Mouse (Mus musculus) cortical plate, adult 2 months (tissue): ENCODE measurements around the gene Tmem176b. TPM values are rescaled to one million over a fixed set of nuclear protein-coding genes. Genes with fewer than 3 reads are reported as not detected.
"Not testable (repeated sequence)": the region's sequence is repeated elsewhere in the genome, so short reads cannot be mapped to it uniquely, and the experiment has no call there.

Experiments used
- H3K27ac ChIP-seq: fragments of 200-500 bp; 2 replicates; pipeline ENCODE4 v1.5.1; 2012; ENCODE audit warnings: low read length, control low read depth, inconsistent platforms; ENCODE audit not compliant: insufficient read depth
- H3K4me1 ChIP-seq: fragments of 200-500 bp; 2 replicates; pipeline ENCODE4 v1.6.1; 2011; ENCODE audit warnings: low read length; ENCODE audit not compliant: control insufficient read depth, insufficient read depth
- H3K4me3 ChIP-seq: fragments of 200-500 bp; 2 replicates; pipeline ENCODE4 v1.5.1; 2011; ENCODE audit warnings: mild to moderate bottlenecking, low read length, control low read depth; ENCODE audit not compliant: insufficient read depth
- CTCF ChIP-seq: fragments of 200-500 bp; IDR thresholded peaks from 2 replicates; pipeline ENCODE4 v1.5.1; 2011; ENCODE audit warnings: mild to moderate bottlenecking, control low read depth, low read length; ENCODE audit not compliant: insufficient read depth; ENCODE audit errors: extremely low read depth
- POLR2A ChIP-seq: fragments of 200-500 bp; IDR thresholded peaks from 2 replicates; pipeline ENCODE4 v1.6.1; 2011; ENCODE audit warnings: mild to moderate bottlenecking, low read length, control low read depth; ENCODE audit not compliant: insufficient read depth; ENCODE audit errors: extremely low read depth
- polyA plus RNA-seq: library from polyadenylated mRNA; depleted of rRNA; stranded (reverse); fragments of >200 nt; gene quantifications from 2 replicates; pipeline ENCODE4 v1.2.3, GENCODE M21; 2012; rRNA removed

Tmem176b gene
- 75.5 and 76.3 TPM in 2 replicates for polyA plus RNA-seq

DNA sequence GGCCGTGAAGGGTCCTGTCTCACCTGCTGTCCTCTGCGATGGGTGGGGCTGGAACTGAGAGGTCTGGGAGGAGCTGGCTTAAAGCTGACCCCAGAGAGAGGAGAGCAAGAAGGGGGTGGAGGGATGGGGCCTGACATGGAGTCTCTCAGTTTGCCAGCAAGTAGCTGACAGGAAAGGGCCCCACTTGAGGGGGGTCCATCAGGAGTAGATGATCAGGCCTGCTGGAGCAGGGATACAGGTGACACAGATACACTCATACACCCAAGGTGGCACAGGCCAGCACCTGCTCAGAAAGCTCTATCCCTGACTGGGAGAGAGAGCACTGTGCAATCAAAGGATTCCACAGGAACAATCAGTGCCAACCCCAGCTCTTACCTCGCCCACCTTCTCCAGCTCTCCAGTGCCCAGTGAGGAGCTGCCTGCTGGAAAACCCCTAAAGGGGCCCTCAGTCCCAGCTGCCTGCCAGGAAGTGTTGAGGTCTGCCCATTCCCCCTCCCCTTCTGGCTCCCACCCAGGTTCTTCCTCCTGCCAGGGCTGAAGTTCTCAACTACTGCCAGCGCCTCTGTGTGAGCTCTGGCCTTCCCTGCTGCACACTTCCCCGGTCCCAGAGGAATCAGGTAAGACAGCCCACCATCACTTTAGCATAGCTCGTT is at the start of gene Tmem176b:
TSS of gene Tmem176b (minus strand) at position 524 of the 653 bp plus-strand sequence.
- H3K4me3 ChIP-seq, result peak within 1 kb of the TSS; percentile 33
- peaks cover 2% of the 10 kb centered on the region; the same call in 1 of the 2 replicates for H3K4me1 ChIP-seq
- peak within 1 kb of the TSS; percentile 1; the same call in 1 of the 2 replicates for H3K27ac ChIP-seq
- TF ChIP-seq CTCF (no peak), POLR2A (0 out of 2 replicates have a peak, but pooled peaks have one; percentile 8)

DNA sequence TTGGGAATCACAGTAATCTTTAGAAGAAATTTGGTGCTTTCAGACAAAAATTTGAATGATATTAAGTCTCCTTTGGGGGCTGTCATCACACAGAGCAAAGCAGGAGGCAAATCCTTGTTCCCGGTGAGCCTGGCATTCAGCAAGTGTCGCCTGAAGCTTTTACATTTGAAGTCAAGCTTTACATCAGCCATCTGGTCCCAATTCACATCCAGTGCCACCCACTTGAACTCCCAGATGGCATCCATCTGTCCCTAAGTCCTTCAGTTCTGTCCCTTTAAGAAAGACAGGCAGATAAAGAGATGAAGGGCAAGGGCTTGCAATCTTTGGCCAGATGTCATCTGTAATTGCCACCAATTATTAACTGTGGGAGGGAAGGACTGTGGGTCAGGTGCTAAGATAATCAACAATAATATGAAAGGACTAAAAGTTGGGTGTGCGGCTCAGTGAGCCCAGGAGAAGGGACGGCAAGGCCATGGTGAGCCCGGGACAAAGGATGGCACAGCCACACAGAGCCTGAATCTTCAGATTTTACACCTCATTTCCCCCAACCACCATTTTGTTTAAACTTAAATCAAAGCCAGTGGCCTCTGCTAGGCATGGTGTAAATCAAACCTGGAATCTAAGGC is 35.3 kb upstream of the Tmem176b start:
- Histone ChIP-seq H3K4me1 (no peaks in the 10 kb centered on the region), H3K27ac (no peak overlapping the region), H3K4me3 (no peak overlapping the region)
- TF ChIP-seq CTCF (no peak), POLR2A (no peak)

DNA sequence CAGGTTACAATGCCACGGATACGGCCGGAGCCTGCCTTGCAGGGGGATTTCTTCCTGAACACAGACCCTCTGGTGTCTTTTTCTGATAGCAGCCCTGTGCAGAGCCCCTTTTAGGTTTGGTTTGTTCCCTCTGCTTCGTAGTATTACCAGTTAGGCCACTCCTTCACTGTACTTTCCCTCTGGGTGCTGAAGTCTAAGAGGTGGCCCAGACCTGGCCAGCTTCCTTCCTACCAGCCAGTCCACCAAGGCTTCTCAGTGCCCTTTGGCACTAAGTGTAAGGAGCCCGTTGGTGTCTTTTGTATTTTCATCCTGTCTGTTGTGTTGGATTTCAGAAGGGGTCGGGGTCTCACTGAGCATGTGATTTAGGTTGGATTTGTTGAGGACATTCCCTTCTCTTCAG is 34.2 kb upstream of the Tmem176b start:
- Histone ChIP-seq H3K4me3 (no peak overlapping the region), H3K4me1 (no peaks in the 10 kb centered on the region), H3K27ac (no peak overlapping the region)
- TF ChIP-seq CTCF, result no peak
- TF ChIP-seq POLR2A, result no peak

DNA sequence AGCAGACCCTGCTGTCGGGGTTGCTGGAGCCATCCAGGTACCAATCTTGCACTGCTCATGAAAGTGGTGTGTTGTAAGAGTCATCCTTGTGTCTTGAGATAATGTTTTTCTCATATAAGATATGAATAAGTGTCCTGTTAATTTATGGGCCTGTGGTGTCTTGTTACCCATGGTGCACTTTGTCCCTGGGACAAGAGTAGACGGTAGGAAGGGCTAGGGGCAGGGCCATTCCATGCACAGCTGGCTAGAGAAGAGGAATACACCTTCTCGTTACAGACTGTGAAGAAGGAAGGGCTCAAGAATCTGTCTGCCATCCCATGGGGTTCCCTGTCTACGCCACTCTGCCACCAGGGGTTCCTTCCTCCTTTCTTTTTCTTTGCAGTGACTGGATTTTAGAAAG is 33.3 kb upstream of the Tmem176b start:
- Histone ChIP-seq H3K4me1 (no peaks in the 10 kb centered on the region), H3K27ac (no peak overlapping the region), H3K4me3 (no peak overlapping the region)
- TF ChIP-seq POLR2A (no peak), CTCF (no peak)

DNA sequence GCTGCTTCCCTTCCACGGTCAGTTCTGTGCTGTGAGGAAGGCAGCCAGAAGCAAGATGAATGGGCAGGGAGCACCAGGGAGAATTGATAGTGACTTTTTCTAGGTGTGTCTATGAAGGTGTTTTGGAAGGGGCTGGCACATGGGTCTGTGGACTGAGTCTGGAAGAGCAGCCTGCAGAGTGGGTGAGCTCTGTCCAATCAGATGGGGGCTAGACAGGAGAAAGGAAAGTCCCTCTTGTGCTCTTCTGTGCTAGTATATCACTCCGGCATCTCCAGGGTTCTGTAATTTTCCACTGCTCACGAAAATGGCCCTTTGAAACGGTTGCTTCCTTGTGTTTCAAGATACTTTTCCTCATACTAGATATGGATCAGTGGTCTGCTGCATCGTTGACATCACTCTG is 31.3 kb upstream of the Tmem176b start, which contains the start of gene Aoc1:
TSS of gene Aoc1 (plus strand) at position 301 of the 400 bp plus-strand sequence.
- no peaks in the 10 kb centered on the region for H3K4me1 ChIP-seq
- no peak within 1 kb of the TSS for H3K27ac ChIP-seq
- H3K4me3 ChIP-seq, result no peak within 1 kb of the TSS
- TF ChIP-seq POLR2A (no peak), CTCF (no peak)

DNA sequence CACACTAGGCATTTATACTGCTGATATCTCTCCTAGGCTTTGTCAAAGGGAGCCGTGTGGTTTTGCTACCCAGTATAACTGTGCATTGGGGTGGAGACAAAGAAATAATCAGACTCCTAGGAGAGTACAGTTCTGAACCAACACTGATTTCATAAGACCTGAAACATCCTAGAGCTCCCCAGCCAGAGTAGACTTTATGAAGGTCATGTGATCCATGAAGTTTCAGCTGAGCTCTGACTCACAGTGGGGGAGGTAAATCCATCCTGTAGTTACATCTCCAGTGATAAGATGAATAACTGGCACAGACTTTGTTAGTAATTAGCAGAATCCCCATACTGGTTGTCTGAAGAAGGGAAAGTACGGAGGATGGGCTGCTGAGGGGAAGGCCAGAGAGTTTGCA is 28.5 kb upstream of the Tmem176b start:
- TF ChIP-seq POLR2A (no peak), CTCF (no peak)
- H3K27ac ChIP-seq, result no peak overlapping the region

DNA sequence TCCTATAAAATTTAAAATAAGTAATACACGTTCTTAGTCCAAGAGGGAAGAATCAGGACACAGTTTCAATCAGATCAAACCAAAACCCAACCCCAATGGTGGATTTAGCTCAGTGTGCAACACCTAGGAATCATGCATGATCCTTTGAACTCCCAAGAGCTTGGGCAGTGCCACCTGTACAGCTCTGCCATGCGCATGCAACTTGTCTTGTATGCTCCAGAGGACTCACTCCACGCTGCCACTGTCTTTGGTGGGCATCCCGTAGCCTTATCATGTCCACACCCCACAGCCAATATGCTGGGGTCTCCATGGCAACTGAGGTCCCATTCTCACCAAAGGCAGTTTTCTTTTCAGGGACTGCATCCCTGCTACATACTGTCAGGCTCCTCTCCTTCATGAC is 25.9 kb upstream of the Tmem176b start:
- TF ChIP-seq POLR2A (no peak), CTCF (no peak)
- no peak overlapping the region for H3K27ac ChIP-seq
- H3K4me3 ChIP-seq, result no peak overlapping the region
- H3K4me1 ChIP-seq, result no peaks in the 10 kb centered on the region

More for the DNA sequence above, 28.5 kb upstream of the Tmem176b start:
- H3K4me1 ChIP-seq, result no peaks in the 10 kb centered on the region
- H3K4me3 ChIP-seq, result no peak overlapping the region

DNA sequence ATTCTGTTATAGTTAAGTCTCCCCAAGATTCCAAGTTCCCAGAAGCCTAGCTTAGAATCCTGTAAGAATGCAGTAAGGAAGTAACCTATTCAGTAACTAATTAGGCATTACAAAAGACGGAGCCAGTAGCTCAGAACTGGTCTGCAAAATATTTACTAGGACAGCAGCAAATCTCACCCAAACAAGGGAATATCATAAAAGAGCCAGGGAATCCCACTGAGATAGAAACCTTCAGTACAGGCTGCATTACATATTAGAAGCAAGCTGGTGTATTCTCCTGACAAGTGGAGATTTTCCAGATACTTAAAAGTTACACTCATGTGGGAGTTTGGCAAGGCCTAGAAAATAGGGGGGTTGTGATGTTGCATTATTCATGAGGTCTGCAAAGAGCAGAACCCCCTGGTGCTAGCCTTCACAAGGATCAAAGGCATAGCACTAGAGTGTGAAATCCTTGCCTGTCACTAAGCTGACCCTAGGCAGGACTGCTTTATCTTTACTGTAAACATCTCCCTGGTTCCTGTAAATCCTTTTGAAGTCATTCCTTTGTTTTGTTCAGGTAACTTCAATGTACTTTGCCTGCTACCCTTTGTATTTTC is 25.2 kb upstream of the Tmem176b start:
- not testable (repeated sequence) for H3K4me1 ChIP-seq, H3K4me3 ChIP-seq, H3K27ac ChIP-seq

DNA sequence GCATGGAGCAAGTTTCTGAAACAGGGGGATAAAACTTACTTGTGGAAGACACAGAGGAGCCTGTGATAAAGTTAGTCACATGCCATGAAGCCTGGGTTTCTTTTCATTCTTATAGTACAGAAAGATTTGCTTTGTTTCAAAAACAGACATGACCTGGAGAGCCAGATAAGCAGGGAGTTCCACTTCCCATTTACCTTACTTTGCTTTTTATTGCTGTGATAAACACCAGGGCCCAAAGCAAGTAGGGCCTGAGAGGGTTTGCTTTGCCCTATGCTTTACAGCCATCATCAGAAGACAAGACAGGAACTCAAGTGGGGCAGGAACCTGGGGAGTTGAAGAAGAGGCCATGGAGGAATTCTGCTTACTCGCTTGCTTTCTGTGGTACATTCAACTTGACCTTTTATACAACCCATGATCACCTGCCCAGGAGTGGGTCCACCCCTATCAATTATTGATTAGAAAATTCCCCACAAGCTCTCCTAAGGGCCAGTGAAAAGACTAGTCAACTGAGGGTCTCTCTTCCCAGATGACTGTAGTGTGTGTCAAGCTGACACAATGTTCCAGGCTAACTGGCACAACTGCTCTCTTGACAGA is 24.0 kb upstream of the Tmem176b start:
- no peak overlapping the region for H3K27ac ChIP-seq
- no peaks in the 10 kb centered on the region for H3K4me1 ChIP-seq
- H3K4me3 ChIP-seq, result no peak overlapping the region
- no peak for TF ChIP-seq POLR2A
- TF ChIP-seq CTCF, result no peak
